Mouse (Mus musculus) layer of hippocampus, postnatal 25 days (tissue): ENCODE data around the gene M1ap. TPM values are rescaled to one million over a fixed set of nuclear protein-coding genes. Genes with fewer than 3 reads are reported as not detected.

Experiments
- DNase-seq, 2 experiments: peaks; one replicate each; pipeline ENCODE4 v3.0.0; 2022; ENCODE audit warnings: mixed read lengths in 2 of 2, low spot score in 1 of 2; ENCODE audit errors: extremely low spot score in 1 of 2
- total RNA-seq, 2 experiments: library from RNA; stranded (reverse); gene quantifications; 2 replicates each; pipeline ENCODE4 v1.2.3; 2021

The M1ap gene
- total RNA-seq, 2 experiments from 2014 or later, result 0.34 TPM; not detected in 1

- no peak for DNase-seq
Measured at GRCm38 (mm10) chr6:82927617-82928016, 19.1 kb upstream of the M1ap start.

DNA sequence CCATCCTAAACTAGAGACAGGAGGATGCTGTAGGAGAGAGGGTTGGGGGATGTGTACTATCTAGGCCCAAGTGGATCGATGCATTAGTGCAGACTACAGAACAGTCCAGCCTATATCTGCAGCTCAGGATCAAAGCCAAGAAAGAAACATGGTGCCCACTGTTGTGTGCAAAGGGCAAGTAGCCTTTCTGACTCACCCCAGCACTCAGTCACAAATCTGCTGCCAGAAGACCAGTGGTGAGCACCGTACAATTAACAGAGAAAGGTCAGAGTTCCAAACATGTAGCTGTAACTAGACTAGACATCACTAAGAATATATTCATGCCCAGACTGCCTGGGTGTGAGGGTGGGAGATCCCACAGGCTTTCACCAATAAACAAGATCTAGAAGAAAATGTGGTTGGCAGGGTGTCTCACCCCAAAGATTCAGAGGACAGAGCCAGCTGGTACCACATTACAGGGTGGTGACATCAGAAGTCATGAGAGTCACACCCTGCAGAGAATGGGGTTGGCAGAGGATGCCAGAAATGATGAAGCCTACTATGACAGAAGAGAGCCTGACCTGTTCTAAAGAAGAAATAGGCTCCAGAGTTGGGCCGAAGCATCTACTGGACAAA, 12.0 kb upstream of the M1ap start:
- no peak for DNase-seq

- DNase-seq, result peak; percentile 52 to 55
Measured at GRCm38 (mm10) chr6:82939167-82939912, 7.4 kb upstream of the M1ap start, which contains the start of gene Sema4f. Gene Sema4f, minus strand, starts transcription at chr6:82939769.

DNA sequence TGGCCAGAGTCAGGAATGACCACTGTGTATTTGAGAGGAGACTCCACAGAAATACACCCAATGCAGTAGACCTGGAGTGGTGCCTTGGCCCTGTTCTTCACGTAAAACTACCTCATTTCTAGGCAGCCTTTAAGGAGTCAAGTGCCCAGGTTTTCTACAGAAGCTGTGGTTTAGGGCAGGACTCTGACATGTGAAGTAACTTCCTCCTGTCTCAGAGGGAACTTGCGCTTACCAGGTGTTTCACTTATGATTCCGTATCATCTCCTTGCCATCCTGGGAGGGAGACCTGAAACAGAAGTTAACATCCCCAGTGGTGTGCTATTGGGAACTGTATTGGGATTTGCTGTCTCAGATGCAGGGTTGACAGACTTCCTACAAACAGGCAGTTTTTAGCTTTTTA, 5.9 kb upstream of the M1ap start:
- no peak for DNase-seq

DNA sequence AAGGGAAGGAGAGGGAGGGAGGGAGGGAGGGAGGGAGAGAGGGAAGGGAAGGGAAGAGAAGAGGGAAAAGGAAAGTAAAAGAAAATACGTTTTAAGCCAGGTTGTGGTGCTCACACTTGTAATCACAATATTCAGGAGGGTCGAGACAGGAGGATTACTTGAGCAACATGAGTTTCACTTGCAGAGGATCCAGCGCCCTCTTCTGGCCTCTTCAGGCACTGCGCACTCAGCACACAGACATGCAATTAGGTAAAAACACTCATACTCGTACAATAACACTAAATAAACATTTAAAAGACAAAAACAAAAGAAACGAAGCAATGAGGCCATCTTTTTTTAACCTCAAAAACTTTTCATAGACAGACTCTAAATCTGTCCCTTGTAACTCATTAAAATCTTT, 952 bp upstream of the M1ap start:
- DNase-seq, result no peak

DNA sequence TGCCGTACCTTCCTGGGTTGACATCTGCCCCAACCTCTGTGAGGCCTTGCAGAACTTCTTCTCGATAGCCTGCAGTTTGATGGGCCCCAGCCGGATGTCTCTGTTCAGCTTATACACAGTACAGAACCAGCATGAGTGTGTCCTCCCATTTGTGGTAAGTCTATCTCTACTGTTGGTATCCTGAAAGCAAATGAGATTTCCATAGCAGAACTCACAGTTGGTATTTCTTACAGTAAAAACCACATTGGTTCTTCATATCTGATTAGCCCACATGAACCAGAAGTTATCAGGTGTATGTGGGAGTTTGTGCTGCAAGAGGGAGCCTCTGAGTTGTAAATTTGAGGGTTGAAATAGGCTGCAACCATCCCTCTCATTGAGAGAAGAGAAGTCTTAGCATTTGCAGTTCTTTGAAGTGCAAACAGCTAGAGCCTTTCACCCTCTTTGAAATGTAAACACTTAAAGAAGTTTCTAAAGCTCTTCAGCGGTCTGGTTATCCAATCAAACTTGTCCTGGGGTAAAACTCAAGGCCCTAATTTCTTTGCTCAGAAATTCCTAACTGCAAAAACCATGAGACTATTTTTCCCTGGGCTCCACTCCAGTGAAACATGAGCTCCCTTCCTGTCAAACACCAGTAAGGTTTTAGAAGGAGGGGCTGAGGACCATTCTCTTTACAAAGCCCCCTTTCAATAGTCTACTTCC, 10.0 kb downstream of the M1ap start:
- DNase-seq, result no peak

DNA sequence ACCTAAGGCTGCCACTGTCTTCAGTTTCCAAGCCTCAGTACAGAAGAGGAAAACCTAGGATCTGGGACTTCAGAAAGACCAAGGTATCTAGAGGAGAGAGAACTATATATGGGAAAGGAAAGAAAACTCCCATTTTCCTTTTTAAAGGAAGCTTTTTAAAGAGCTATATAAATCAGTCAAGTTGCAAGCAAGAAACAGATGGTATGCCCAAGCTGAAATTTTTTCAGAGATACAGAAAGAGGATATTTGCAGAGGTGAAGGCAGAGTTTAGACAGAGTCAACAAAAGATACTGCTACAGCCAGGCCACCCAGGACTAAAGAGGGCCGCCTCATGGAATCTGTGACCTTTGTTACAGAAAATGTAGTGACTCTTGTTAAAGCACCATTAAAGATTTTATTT, 15.0 kb downstream of the M1ap start:
- DNase-seq, result no peak

DNA sequence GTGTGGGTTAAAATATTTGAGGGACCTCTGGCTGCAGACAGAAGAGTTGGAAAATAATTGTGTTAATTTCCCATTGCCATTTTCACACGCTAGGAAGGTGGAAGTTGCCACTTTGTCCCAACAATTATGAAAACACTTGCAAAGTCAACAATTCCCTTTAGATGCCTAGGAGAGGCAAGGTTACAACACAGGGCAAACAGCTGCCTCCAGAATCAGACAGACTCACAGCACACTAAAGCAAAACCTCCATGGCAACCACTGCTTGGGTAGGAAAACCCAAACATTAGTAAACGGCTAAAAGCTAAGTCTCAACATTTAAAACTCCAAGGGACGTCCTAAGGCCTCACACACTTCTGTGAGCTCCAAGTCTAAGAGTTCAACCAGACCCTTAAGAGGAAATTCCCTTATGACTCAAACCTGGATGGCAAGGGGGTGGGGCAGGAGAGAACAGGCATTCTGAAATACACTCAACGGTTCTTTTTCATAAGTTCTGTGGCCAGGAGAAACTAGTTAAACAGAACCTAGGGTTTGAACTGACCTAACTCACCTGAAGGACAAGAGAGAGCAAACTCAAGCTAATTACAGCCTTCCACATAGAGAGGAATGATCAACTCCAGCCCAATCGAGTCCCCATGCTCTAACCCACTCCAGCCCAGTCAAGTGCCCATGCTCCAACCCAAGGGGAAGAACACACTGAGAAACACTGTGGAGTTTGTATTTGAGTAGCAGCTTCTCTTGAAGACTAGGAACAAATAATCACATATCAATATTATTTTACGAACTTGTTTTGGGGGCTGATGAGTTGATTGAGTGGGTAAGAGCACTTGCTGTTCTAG, 22.8 kb downstream of the M1ap start:
- no peak for DNase-seq

GRCm38 (mm10) chr6:82971031-82971430, 24.3 kb downstream of the M1ap start:
- DNase-seq, result peak; percentile 41 to 53

GRCm38 (mm10) chr6:82987411-82987971, 40.8 kb downstream of the M1ap start:
- no peak for DNase-seq

- no peak for DNase-seq
Measured at GRCm38 (mm10) chr6:82993696-82994095, 47.0 kb downstream of the M1ap start.

GRCm38 (mm10) chr6:82994372-82994771, 47.7 kb downstream of the M1ap start:
- no peak for DNase-seq

DNA sequence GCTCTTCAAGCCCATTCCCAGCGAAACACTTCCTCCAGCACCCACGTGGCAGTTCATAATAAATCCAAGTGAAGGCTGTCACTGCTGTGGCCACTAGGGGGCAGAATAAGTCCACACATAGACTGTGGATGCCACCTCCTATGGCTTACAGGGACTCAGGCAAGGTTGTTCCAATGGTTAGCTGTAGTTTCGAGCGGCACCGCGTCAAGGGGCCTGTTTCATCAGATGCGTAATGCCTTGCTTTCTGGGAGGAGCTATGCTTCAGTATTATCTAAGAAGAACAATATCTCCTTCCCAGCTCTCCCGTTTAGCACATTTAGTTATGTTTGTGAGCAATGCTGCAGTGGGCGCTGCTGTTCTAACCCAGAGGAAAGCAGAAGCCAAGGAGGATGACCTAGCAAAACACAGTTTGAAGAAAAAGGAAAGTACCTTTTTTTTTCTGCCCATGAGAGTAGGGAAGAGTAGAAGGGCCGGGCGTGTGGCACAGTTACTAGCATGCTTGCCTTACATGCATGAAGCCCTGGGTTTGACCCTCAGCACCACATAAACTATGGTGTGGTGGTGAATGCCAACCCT, 50.1 kb downstream of the M1ap start:
- DNase-seq, result peak; percentile 73 to 86

- DNase-seq, result no peak
Measured at GRCm38 (mm10) chr6:82997511-82998102, 50.9 kb downstream of the M1ap start.

DNA sequence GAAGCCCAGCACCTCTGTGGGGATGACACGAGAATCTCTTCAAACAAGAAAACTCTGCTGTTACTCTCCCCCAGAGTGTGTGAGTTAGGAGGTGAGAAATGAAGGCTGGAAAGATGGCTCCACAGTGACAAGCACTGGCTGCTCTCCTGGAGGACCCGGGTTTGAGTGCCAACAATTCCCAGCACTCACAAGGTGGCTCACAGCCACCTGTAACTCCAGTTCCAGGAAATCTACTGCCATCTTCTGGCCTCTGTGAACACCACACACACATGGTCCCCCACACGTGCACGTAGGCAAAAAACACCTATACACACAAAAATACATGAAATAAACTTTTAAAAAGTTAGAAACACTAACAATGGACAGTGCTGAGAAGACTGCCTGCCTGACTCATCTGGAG, 51.6 kb downstream of the M1ap start:
- DNase-seq, result no peak

GRCm38 (mm10) chr6:82999986-83000385, 53.3 kb downstream of the M1ap start:
- DNase-seq, result no peak

DNA sequence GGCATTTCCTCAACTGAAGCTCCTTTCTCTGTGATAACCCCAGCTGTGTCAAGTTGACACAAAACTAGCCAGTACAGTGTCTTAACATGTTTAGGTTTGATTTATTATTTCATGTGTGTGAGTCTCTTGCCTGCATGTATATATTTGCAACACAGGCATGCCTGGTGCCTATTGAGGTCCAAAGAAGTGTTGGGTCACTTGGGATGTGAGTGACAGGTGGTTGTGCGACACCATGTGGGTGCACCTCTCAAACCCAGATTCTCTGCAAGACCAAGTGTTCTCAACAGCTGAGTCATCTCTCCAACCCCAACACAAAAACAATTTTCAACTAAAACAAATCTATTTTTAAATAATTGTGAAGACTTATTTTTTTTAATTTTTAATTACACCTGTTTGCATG, 56.4 kb downstream of the M1ap start:
- no peak for DNase-seq

DNA sequence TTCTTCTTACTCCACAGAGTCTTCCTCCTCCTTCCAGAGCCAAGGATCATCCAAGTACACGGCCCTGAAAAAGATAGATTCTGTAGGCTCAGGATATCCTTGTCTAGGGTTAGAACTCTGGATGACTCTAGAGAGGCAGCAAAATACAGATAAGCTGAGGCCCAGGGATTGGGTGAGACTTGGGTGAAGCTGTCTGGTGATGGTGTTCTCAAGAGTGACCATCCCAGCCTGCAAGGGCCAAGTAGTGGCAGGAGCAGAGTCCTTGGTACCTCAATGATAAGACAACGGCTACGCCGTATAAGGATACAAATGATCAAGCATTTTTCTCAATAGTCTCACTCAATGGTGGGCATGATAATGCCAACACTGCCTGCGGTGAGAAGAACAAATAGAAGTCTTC, 57.1 kb downstream of the M1ap start:
- DNase-seq, result no peak

DNA sequence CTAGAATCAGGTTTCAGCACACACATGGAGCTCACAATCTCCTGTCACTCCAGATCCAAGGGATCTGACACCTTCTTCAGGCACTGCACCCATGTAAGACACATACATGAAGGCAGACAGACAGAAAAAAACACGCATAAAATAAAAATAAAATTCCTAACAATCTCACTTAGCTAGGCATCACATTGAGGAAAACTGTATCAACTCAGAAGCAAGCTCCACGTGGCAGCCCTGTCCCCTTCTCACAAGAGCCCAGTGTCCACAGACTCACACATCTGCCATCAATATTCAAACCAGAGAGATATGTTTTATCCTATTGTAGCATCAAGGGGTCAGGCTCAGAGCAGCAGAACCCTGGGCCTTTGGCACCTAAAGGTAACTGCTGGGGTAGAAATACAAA, 57.6 kb downstream of the M1ap start:
- no peak for DNase-seq

- DNase-seq, result no peak
Measured at GRCm38 (mm10) chr6:83004872-83005271, 58.2 kb downstream of the M1ap start.
